Mouse (Mus musculus): Measurements from ENCODE around the gene Zscan4-ps2.
"Not testable (repeated sequence)": the region's sequence is repeated elsewhere in the genome, so short reads cannot be mapped to it uniquely, and the experiment has no call there.

The Zscan4-ps2 gene

GRCm38 (mm10) chr7:11514010-11514409 lies at the start of gene Zscan4-ps2:
Gene Zscan4-ps2 (plus strand): TSS chr7:11514310.
- not testable (repeated sequence) for DNase-seq (ENCODE audit: low read depth, low spot score)

Data from skeletal muscle tissue, adult 2 months (tissue).